Mouse (Mus musculus): Measurements from ENCODE around the gene Fn3krp. TPM values are rescaled to one million over a fixed set of nuclear protein-coding genes. Genes with fewer than 3 reads are reported as not detected.

Fn3krp gene
- polyA plus RNA-seq, 1 experiment from 2014 or later, result 8.2 TPM

GRCm38 (mm10) chr11:121407366-121408155 lies 13.6 kb upstream of the Fn3krp start:
- ATAC-seq (ENCODE audit: insufficient read depth, low FRiP score, low TSS enrichment) (no peak), DNase-seq (ENCODE audit: low spot score) (no peak)
- Histone ChIP-seq H3K27ac (ENCODE audit: low read depth, low read length) (no peak overlapping the region), H3K9me3 (ENCODE audit: control insufficient read depth, low read length) (no peaks in the 10 kb centered on the region), H3K27me3 (ENCODE audit: control insufficient read depth, insufficient read depth, low read length) (no peaks in the 10 kb centered on the region), H3K36me3 (ENCODE audit: control insufficient read depth, insufficient read depth, low read length) (no peaks in the 10 kb centered on the region), H3K9ac (ENCODE audit: low read length) (no peak overlapping the region), H3K4me2 (ENCODE audit: low read depth) (no peak overlapping the region), H3K4me3 (ENCODE audit: low read depth, low read length) (no peak overlapping the region), H3K4me1 (ENCODE audit: control insufficient read depth, insufficient read depth, low read length) (no peaks in the 10 kb centered on the region)
- WGBS, result 60% methylated on average over 3 of the region's 3 CpGs

GRCm38 (mm10) chr11:121414762-121415161 lies 6.4 kb upstream of the Fn3krp start:
- WGBS, result 91% methylated on average over 5 of the region's 5 CpGs
- ATAC-seq (ENCODE audit: insufficient read depth, low FRiP score, low TSS enrichment) (no peak), DNase-seq (ENCODE audit: low spot score) (no peak)
- Histone ChIP-seq H3K4me1 (ENCODE audit: control insufficient read depth, insufficient read depth, low read length) (no peaks in the 10 kb centered on the region), H3K27ac (ENCODE audit: low read depth, low read length) (no peak overlapping the region), H3K27me3 (ENCODE audit: control insufficient read depth, insufficient read depth, low read length) (no peaks in the 10 kb centered on the region), H3K9me3 (ENCODE audit: control insufficient read depth, low read length) (no peaks in the 10 kb centered on the region), H3K4me2 (ENCODE audit: low read depth) (no peak overlapping the region), H3K4me3 (ENCODE audit: low read depth, low read length) (no peak overlapping the region), H3K36me3 (ENCODE audit: control insufficient read depth, insufficient read depth, low read length) (no peaks in the 10 kb centered on the region), H3K9ac (ENCODE audit: low read length) (no peak overlapping the region)

GRCm38 (mm10) chr11:121415351-121415750 lies 5.8 kb upstream of the Fn3krp start:
- H3K27ac ChIP-seq (ENCODE audit: low read depth, low read length), result no peak overlapping the region
- H3K4me3 ChIP-seq (ENCODE audit: low read depth, low read length), result no peak overlapping the region
- no peaks in the 10 kb centered on the region for H3K27me3 ChIP-seq (ENCODE audit: control insufficient read depth, insufficient read depth, low read length)
- WGBS, result 82% methylated on average over 5 of the region's 5 CpGs
- no peak overlapping the region for H3K9ac ChIP-seq (ENCODE audit: low read length)
- H3K4me1 ChIP-seq (ENCODE audit: control insufficient read depth, insufficient read depth, low read length), result no peaks in the 10 kb centered on the region
- H3K9me3 ChIP-seq (ENCODE audit: control insufficient read depth, low read length), result no peaks in the 10 kb centered on the region
- no peaks in the 10 kb centered on the region for H3K36me3 ChIP-seq (ENCODE audit: control insufficient read depth, insufficient read depth, low read length)
- DNase-seq (ENCODE audit: low spot score) (no peak), ATAC-seq (ENCODE audit: insufficient read depth, low FRiP score, low TSS enrichment) (no peak)
- no peak overlapping the region for H3K4me2 ChIP-seq (ENCODE audit: low read depth)

GRCm38 (mm10) chr11:121417971-121418370 lies 3.2 kb upstream of the Fn3krp start:
- 83% methylated on average over 5 of the region's 5 CpGs for WGBS

GRCm38 (mm10) chr11:121418932-121419331 lies 2.3 kb upstream of the Fn3krp start:
- Histone ChIP-seq H3K4me2 (ENCODE audit: low read depth) (no peak overlapping the region), H3K27ac (ENCODE audit: low read depth, low read length) (no peak overlapping the region), H3K9ac (ENCODE audit: low read length) (no peak overlapping the region), H3K4me3 (ENCODE audit: low read depth, low read length) (no peak overlapping the region), H3K9me3 (ENCODE audit: control insufficient read depth, low read length) (no peaks in the 10 kb centered on the region), H3K4me1 (ENCODE audit: control insufficient read depth, insufficient read depth, low read length) (0 out of 2 replicates have a peak, but pooled peaks cover 3% of the 10 kb centered on the region), H3K36me3 (ENCODE audit: control insufficient read depth, insufficient read depth, low read length) (no peaks in the 10 kb centered on the region), H3K27me3 (ENCODE audit: control insufficient read depth, insufficient read depth, low read length) (no peaks in the 10 kb centered on the region)
- no peak for ATAC-seq (ENCODE audit: insufficient read depth, low FRiP score, low TSS enrichment)
- DNase-seq (ENCODE audit: low spot score), result no peak
- WGBS, result 72% methylated on average over 2 of the region's 2 CpGs

More at GRCm38 (mm10) chr11:121417971-121418370, 3.2 kb upstream of the Fn3krp start:
- no peaks in the 10 kb centered on the region for H3K27me3 ChIP-seq (ENCODE audit: control insufficient read depth, insufficient read depth, low read length)
- ATAC-seq (ENCODE audit: insufficient read depth, low FRiP score, low TSS enrichment) (no peak), DNase-seq (ENCODE audit: low spot score) (no peak)
- H3K27ac ChIP-seq (ENCODE audit: low read depth, low read length), result no peak overlapping the region
- no peak overlapping the region for H3K4me3 ChIP-seq (ENCODE audit: low read depth, low read length)
- H3K9ac ChIP-seq (ENCODE audit: low read length), result no peak overlapping the region
- H3K4me1 ChIP-seq (ENCODE audit: control insufficient read depth, insufficient read depth, low read length), result 0 out of 2 replicates have a peak, but pooled peaks cover 3% of the 10 kb centered on the region
- no peaks in the 10 kb centered on the region for H3K36me3 ChIP-seq (ENCODE audit: control insufficient read depth, insufficient read depth, low read length)
- no peak overlapping the region for H3K4me2 ChIP-seq (ENCODE audit: low read depth)
- no peaks in the 10 kb centered on the region for H3K9me3 ChIP-seq (ENCODE audit: control insufficient read depth, low read length)

- Histone ChIP-seq H3K27ac (ENCODE audit: low read depth, low read length) (no peak overlapping the region), H3K4me1 (ENCODE audit: control insufficient read depth, insufficient read depth, low read length) (0 out of 2 replicates have a peak, but pooled peaks cover 3% of the 10 kb centered on the region), H3K4me2 (ENCODE audit: low read depth) (peak overlapping the region; percentile 78; the same call in 1 of the 2 replicates), H3K9ac (ENCODE audit: low read length) (no peak overlapping the region), H3K27me3 (ENCODE audit: control insufficient read depth, insufficient read depth, low read length) (no peaks in the 10 kb centered on the region), H3K36me3 (ENCODE audit: control insufficient read depth, insufficient read depth, low read length) (no peaks in the 10 kb centered on the region), H3K4me3 (ENCODE audit: low read depth, low read length) (no peak overlapping the region), H3K9me3 (ENCODE audit: control insufficient read depth, low read length) (no peaks in the 10 kb centered on the region)
- DNase-seq (ENCODE audit: low spot score), result no peak
- WGBS, result 55% methylated on average over 5 of the region's 5 CpGs
- no peak for ATAC-seq (ENCODE audit: insufficient read depth, low FRiP score, low TSS enrichment)
These were observed 822 bp upstream of the Fn3krp start for GRCm38 (mm10) chr11:121420379-121420778.

- Histone ChIP-seq H3K27ac (ENCODE audit: low read depth, low read length) (no peak overlapping the region), H3K4me3 (ENCODE audit: low read depth, low read length) (peak overlapping the region; percentile 72), H3K4me1 (ENCODE audit: control insufficient read depth, insufficient read depth, low read length) (0 out of 2 replicates have a peak, but pooled peaks cover 3% of the 10 kb centered on the region), H3K36me3 (ENCODE audit: control insufficient read depth, insufficient read depth, low read length) (no peaks in the 10 kb centered on the region), H3K4me2 (ENCODE audit: low read depth) (peak overlapping the region; percentile 78), H3K9ac (ENCODE audit: low read length) (peak overlapping the region; percentile 68), H3K9me3 (ENCODE audit: control insufficient read depth, low read length) (no peaks in the 10 kb centered on the region), H3K27me3 (ENCODE audit: control insufficient read depth, insufficient read depth, low read length) (no peaks in the 10 kb centered on the region)
- DNase-seq (ENCODE audit: low spot score), result no peak
- 1% methylated on average over 28 of the region's 28 CpGs for WGBS
- ATAC-seq (ENCODE audit: insufficient read depth, low FRiP score, low TSS enrichment), result peak; percentile 69; the same call in 1 of the 2 replicates
These were observed 462 bp downstream of the Fn3krp start for GRCm38 (mm10) chr11:121421553-121422173.

GRCm38 (mm10) chr11:121433397-121433796 lies 12.2 kb downstream of the Fn3krp start:
- no peak overlapping the region for H3K4me3 ChIP-seq (ENCODE audit: low read depth, low read length)
- no peak for DNase-seq (ENCODE audit: low spot score)
- WGBS, result 77% methylated on average over 4 of the region's 4 CpGs
- H3K4me1 ChIP-seq (ENCODE audit: control insufficient read depth, insufficient read depth, low read length), result 0 out of 2 replicates have a peak, but pooled peaks cover 4% of the 10 kb centered on the region
- no peaks in the 10 kb centered on the region for H3K36me3 ChIP-seq (ENCODE audit: control insufficient read depth, insufficient read depth, low read length)
- H3K27me3 ChIP-seq (ENCODE audit: control insufficient read depth, insufficient read depth, low read length), result no peaks in the 10 kb centered on the region
- H3K9me3 ChIP-seq (ENCODE audit: control insufficient read depth, low read length), result no peaks in the 10 kb centered on the region
- H3K9ac ChIP-seq (ENCODE audit: low read length), result no peak overlapping the region
- H3K27ac ChIP-seq (ENCODE audit: low read depth, low read length), result no peak overlapping the region
- no peak overlapping the region for H3K4me2 ChIP-seq (ENCODE audit: low read depth)
- ATAC-seq (ENCODE audit: insufficient read depth, low FRiP score, low TSS enrichment), result no peak

All from neural tube, embryonic 11.5 days (tissue).